Mouse (Mus musculus) forebrain, embryonic 12.5 days (tissue): ENCODE results near the gene Tnr. TPM values are rescaled to one million over a fixed set of nuclear protein-coding genes. Genes with fewer than 3 reads are reported as not detected.

Experiments used
- ATAC-seq: fragments of 200-750 bp; cut with Nextera tagmentation; 2 replicates; pipeline ENCODE4 v1.8.0; 2017; ENCODE audit warnings: moderate TSS enrichment; ENCODE audit not compliant: low FRiP score
- H3K27ac ChIP-seq: fragments of 300-500 bp; sonication (generic); 2 replicates; pipeline ENCODE4 v1.5.1; 2016; ENCODE audit warnings: mild to moderate bottlenecking
- H3K27me3 ChIP-seq: fragments of 300-500 bp; sonication (generic); 2 replicates; pipeline ENCODE4 v1.6.1; 2016; ENCODE audit warnings: mild to moderate bottlenecking
- H3K36me3 ChIP-seq: fragments of 300-500 bp; sonication (generic); replicated peaks from 2 replicates; pipeline ENCODE4 v1.6.1; 2016; ENCODE audit warnings: mild to moderate bottlenecking
- H3K4me1 ChIP-seq: fragments of 300-500 bp; sonication (generic); 2 replicates; pipeline ENCODE4 v1.6.1; 2016
- H3K4me2 ChIP-seq: fragments of 300-500 bp; sonication (generic); 2 replicates; pipeline ENCODE4 v1.6.1; 2016; ENCODE audit warnings: mild to moderate bottlenecking, moderate library complexity
- H3K4me3 ChIP-seq: fragments of 300-500 bp; sonication (generic); replicated peaks from 2 replicates; pipeline ENCODE4 v1.5.1; 2016; ENCODE audit warnings: mild to moderate bottlenecking
- H3K9ac ChIP-seq: fragments of 300-500 bp; sonication (generic); 2 replicates; pipeline ENCODE4 v1.6.1; 2016; ENCODE audit warnings: mild to moderate bottlenecking
- H3K9me3 ChIP-seq: fragments of 300-500 bp; sonication (generic); 2 replicates; pipeline ENCODE4 v1.6.1; 2016
- WGBS: fragments of 180-500 bp; shearing (Covaris S2); methylation state at CpG from one replicate; pipeline ENCODE4 v1.1.7; 2016; 5-methylcytosine and 5-hydroxymethylcytosine counted together
- polyA plus RNA-seq: library from polyadenylated mRNA; unstranded; fragments of >200 nt; fragmentation: Nextera tagmentation; extraction: Ambion mirVana; gene quantifications from 2 replicates; pipeline ENCODE4 v1.2.1, GENCODE M21; 2016

The Tnr gene
- polyA plus RNA-seq, 1 experiment from 2014 or later, result 0.75 TPM

- Histone ChIP-seq H3K4me1 (peaks cover 9% of the 10 kb centered on the region), H3K9ac (no peak overlapping the region), H3K36me3 (no peaks in the 10 kb centered on the region), H3K27ac (no peak overlapping the region), H3K27me3 (no peaks in the 10 kb centered on the region), H3K4me2 (no peak overlapping the region), H3K4me3 (no peak overlapping the region), H3K9me3 (no peaks in the 10 kb centered on the region)
- 87% methylated on average over 4 of the region's 4 CpGs for WGBS
- no peak for ATAC-seq
Observed at GRCm38 (mm10) chr1:159613561-159613960, 90.0 kb downstream of the Tnr start.

GRCm38 (mm10) chr1:159614062-159614601, 90.6 kb downstream of the Tnr start:
- H3K9me3 ChIP-seq, result no peaks in the 10 kb centered on the region
- no peak overlapping the region for H3K4me3 ChIP-seq
- H3K9ac ChIP-seq, result no peak overlapping the region
- H3K4me1 ChIP-seq, result peaks cover 9% of the 10 kb centered on the region
- no peaks in the 10 kb centered on the region for H3K36me3 ChIP-seq
- 84% methylated on average over 6 of the region's 6 CpGs for WGBS
- no peak overlapping the region for H3K27ac ChIP-seq
- ATAC-seq, result no peak
- no peak overlapping the region for H3K4me2 ChIP-seq
- no peaks in the 10 kb centered on the region for H3K27me3 ChIP-seq

- peak overlapping the region; percentile 77 for H3K27ac ChIP-seq
- H3K9me3 ChIP-seq, result no peaks in the 10 kb centered on the region
- no peak overlapping the region for H3K4me3 ChIP-seq
- 41% methylated on average over 16 of the region's 16 CpGs for WGBS
- H3K4me1 ChIP-seq, result peaks cover 9% of the 10 kb centered on the region
- no peaks in the 10 kb centered on the region for H3K36me3 ChIP-seq
- ATAC-seq, result peak; percentile 68
- no peaks in the 10 kb centered on the region for H3K27me3 ChIP-seq
- H3K4me2 ChIP-seq, result peak overlapping the region; percentile 10; the same call in 1 of the 2 replicates
- no peak overlapping the region for H3K9ac ChIP-seq
Observed at GRCm38 (mm10) chr1:159614644-159615431, 91.3 kb downstream of the Tnr start.

DNA sequence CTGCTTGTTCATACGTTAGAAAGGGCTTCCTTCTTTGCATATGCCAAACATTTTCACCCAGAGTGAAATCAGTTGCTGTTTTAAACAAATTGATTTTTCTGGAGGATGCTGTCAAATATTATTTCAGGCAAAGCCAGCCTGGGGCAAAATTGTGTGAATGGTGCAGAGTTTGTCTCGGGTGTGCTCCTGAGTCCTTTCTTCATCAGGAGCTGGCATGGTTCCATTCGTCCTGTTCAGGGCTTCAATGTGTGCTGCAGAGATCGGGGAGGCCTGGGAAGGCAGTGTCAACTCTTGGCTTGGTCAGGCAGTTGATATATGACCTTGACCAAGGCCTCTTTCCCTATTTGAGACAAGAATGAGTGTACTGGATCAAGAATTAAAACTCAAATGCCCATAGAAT, 92.1 kb downstream of the Tnr start:
- no peak overlapping the region for H3K4me3 ChIP-seq
- WGBS, result 59% methylated on average over 4 of the region's 4 CpGs
- H3K4me1 ChIP-seq, result peaks cover 9% of the 10 kb centered on the region
- H3K9me3 ChIP-seq, result no peaks in the 10 kb centered on the region
- ATAC-seq, result no peak
- no peaks in the 10 kb centered on the region for H3K36me3 ChIP-seq
- H3K4me2 ChIP-seq, result no peak overlapping the region
- H3K9ac ChIP-seq, result no peak overlapping the region
- peak overlapping the region; percentile 36; the same call in 1 of the 2 replicates for H3K27ac ChIP-seq
- H3K27me3 ChIP-seq, result no peaks in the 10 kb centered on the region

GRCm38 (mm10) chr1:159619205-159619604, 95.6 kb downstream of the Tnr start:
- WGBS, result 80% methylated on average over 2 of the region's 2 CpGs
- peaks cover 9% of the 10 kb centered on the region for H3K4me1 ChIP-seq
- ATAC-seq, result no peak
- H3K27ac ChIP-seq, result no peak overlapping the region
- H3K27me3 ChIP-seq, result no peaks in the 10 kb centered on the region
- H3K4me3 ChIP-seq, result no peak overlapping the region
- H3K4me2 ChIP-seq, result no peak overlapping the region
- no peaks in the 10 kb centered on the region for H3K9me3 ChIP-seq
- H3K36me3 ChIP-seq, result no peaks in the 10 kb centered on the region
- H3K9ac ChIP-seq, result no peak overlapping the region

DNA sequence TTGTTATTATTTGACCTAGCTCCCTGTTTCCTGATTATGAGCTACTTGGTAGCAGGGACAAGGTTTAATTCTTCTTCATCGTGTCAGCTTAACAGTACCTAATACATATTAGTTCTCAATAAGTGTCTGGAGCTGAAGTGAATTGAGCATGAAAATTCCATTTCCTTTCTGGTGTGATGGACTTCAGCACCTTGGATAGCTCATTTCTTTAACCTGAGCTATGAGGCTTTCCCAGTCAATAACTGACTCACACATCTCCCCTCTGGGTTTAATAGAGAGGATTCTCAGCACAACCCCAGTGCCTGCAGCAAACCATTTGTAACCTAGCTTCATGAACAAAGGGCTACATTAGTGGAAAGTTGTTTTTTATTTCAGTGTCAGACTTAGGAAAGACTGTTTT, 97.8 kb downstream of the Tnr start:
- 78% methylated on average over 1 of the region's 1 CpGs for WGBS
- no peak for ATAC-seq
- H3K4me1 ChIP-seq, result no peaks in the 10 kb centered on the region
- H3K27ac ChIP-seq, result no peak overlapping the region
- no peaks in the 10 kb centered on the region for H3K36me3 ChIP-seq
- H3K27me3 ChIP-seq, result no peaks in the 10 kb centered on the region
- no peaks in the 10 kb centered on the region for H3K9me3 ChIP-seq
- H3K4me3 ChIP-seq, result no peak overlapping the region
- no peak overlapping the region for H3K9ac ChIP-seq
- no peak overlapping the region for H3K4me2 ChIP-seq

DNA sequence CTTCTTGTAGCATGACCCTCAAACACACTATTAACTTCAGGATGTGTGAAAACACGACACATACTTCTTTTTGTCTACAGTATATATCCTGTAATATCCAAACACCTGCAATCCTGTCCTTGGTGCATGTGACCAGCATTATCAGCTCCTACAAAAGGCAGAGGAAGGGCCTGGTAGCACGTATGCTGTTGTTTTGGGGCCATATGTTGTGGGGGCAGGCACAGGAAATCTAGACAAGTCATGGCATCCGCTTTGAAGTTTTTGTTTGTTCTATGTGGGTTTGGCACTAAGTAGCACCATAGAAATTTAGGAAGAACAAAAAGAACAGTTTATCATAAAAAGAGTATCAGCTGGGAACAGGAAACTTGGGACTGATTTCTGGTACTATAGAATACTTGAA, 105.5 kb downstream of the Tnr start:
- Histone ChIP-seq H3K36me3 (no peaks in the 10 kb centered on the region), H3K4me1 (no peaks in the 10 kb centered on the region), H3K27ac (no peak overlapping the region), H3K9me3 (no peaks in the 10 kb centered on the region), H3K4me2 (no peak overlapping the region), H3K27me3 (no peaks in the 10 kb centered on the region), H3K4me3 (no peak overlapping the region), H3K9ac (no peak overlapping the region)
- ATAC-seq, result no peak
- 86% methylated on average over 3 of the region's 3 CpGs for WGBS

DNA sequence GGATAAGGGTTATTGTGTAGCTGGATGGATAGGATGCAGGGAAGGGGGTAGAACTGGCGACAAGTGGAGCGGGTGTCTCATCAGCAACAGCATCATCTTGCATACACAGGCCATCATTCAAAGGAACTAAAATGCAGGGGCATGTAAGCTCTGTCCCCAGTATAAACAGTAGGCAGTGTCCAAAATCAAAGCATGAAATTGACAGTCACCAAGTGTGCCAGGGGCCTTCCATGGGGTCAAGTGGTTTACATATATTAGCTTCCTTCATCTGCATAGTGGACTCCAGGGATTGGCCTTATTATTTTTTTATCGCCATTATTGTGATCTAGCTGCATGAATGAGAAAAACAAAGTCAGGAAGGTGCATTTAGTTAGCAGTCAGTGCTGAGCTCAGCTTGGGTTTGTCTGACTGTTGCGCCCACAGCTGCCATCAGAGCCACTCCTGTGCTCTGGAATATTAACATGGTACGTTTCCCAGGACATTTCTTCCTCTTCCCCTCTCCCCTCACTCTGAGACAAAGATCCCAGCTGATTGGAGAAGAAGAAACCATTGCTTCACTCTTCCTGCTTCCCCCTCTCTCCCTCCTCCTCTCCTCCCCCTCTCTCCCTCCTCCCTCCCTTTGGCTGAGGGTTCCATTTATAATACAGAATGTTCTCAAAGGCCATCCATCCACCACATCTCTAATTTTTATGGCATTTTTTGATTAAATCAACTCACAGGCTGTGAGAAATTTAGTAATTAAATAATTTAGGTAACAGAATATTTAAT, 106.4 kb downstream of the Tnr start:
- ATAC-seq, result no peak
- Histone ChIP-seq H3K4me2 (no peak overlapping the region), H3K27ac (no peak overlapping the region), H3K4me3 (no peak overlapping the region), H3K4me1 (no peaks in the 10 kb centered on the region), H3K9ac (no peak overlapping the region), H3K36me3 (no peaks in the 10 kb centered on the region), H3K27me3 (no peaks in the 10 kb centered on the region), H3K9me3 (no peaks in the 10 kb centered on the region)
- 80% methylated on average over 5 of the region's 5 CpGs for WGBS

- no peak overlapping the region for H3K4me2 ChIP-seq
- 76% methylated on average over 3 of the region's 3 CpGs for WGBS
- no peak for ATAC-seq
- no peak overlapping the region for H3K4me3 ChIP-seq
- no peaks in the 10 kb centered on the region for H3K36me3 ChIP-seq
- H3K9me3 ChIP-seq, result no peaks in the 10 kb centered on the region
- H3K27me3 ChIP-seq, result no peaks in the 10 kb centered on the region
- no peak overlapping the region for H3K27ac ChIP-seq
- no peaks in the 10 kb centered on the region for H3K4me1 ChIP-seq
- H3K9ac ChIP-seq, result no peak overlapping the region
Observed at GRCm38 (mm10) chr1:159632558-159632957, 109.0 kb downstream of the Tnr start.

GRCm38 (mm10) chr1:159639408-159639807, 115.8 kb downstream of the Tnr start:
- H3K36me3 ChIP-seq, result no peaks in the 10 kb centered on the region
- no peaks in the 10 kb centered on the region for H3K4me1 ChIP-seq
- no peak overlapping the region for H3K4me2 ChIP-seq
- no peak overlapping the region for H3K27ac ChIP-seq
- H3K9me3 ChIP-seq, result no peaks in the 10 kb centered on the region
- no peaks in the 10 kb centered on the region for H3K27me3 ChIP-seq
- no peak for ATAC-seq
- no peak overlapping the region for H3K4me3 ChIP-seq
- 93% methylated on average over 4 of the region's 4 CpGs for whole genome bisulfite sequencing
- H3K9ac ChIP-seq, result no peak overlapping the region

DNA sequence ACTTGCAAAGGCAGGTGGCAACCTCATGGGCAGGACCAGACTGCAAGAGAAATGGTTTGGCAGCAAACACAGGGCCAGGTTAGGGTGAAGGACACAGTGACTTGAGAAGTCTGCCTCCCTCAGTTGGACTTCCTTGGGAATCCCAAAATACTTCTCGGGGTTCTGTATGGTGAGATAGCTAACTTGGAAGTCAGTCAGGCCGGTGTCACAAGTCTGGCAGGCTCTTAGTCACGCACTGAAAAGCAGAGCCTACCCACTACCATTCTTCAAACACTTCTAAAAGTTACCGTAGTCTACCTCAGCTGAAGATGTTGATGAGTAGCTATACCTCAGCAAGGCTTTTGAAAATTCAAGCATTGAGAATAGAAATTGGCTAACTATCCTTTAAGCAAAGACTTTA, 122.2 kb downstream of the Tnr start:
- Histone ChIP-seq H3K4me1 (peaks cover 9% of the 10 kb centered on the region), H3K27ac (no peak overlapping the region), H3K36me3 (no peaks in the 10 kb centered on the region), H3K9ac (no peak overlapping the region), H3K4me2 (no peak overlapping the region), H3K27me3 (no peaks in the 10 kb centered on the region), H3K4me3 (no peak overlapping the region), H3K9me3 (no peaks in the 10 kb centered on the region)
- WGBS, result 97% methylated on average over 4 of the region's 4 CpGs
- ATAC-seq, result no peak

- Histone ChIP-seq H3K9me3 (no peaks in the 10 kb centered on the region), H3K4me2 (no peak overlapping the region), H3K4me1 (peaks cover 9% of the 10 kb centered on the region), H3K9ac (no peak overlapping the region), H3K27me3 (no peaks in the 10 kb centered on the region), H3K36me3 (no peaks in the 10 kb centered on the region), H3K27ac (no peak overlapping the region), H3K4me3 (no peak overlapping the region)
- WGBS, result 20% methylated on average over 4 of the region's 4 CpGs
- no peak for ATAC-seq
Observed at GRCm38 (mm10) chr1:159650486-159650885, 126.9 kb downstream of the Tnr start.
